Mouse (Mus musculus): ENCODE results near the gene Gm8020. TPM values are rescaled to one million over a fixed set of nuclear protein-coding genes. Genes with fewer than 3 reads are reported as not detected.

The Gm8020 gene
- not detected for total RNA-seq (2023)

GRCm38 (mm10) chr14:42502249-42502648, at the start of gene Gm8020:
Gene Gm8020, minus strand, starts transcription at chr14:42502349.

GRCm38 (mm10) chr14:42524182-42524581, 22.0 kb upstream of the Gm8020 start, which contains the start of gene Gm8024:
Gene Gm8024, minus strand, starts transcription at chr14:42524282.

GRCm38 (mm10) chr14:42463581-42463980, 38.6 kb downstream of the Gm8020 start, which contains the start of gene Gm8011:
Gene Gm8011, plus strand, starts transcription at chr14:42463881.

Other genes with a start within 250 kb of the Gm8020 start
- gene Gm17026, start 242.3 kb downstream of the Gm8020 start, total RNA-seq (2023), result not detected
- not detected for gene Gm9611, start 205.0 kb downstream of the Gm8020 start, total RNA-seq (2023)
- not detected for gene Gm7995, start 192.1 kb downstream of the Gm8020 start, total RNA-seq (2023)
- gene Gm8005, start 62.7 kb downstream of the Gm8020 start, total RNA-seq (2023), result not detected
- gene Gm8011, start 38.5 kb downstream of the Gm8020 start, total RNA-seq (2023), result not detected
- gene Gm8024, start 21.9 kb upstream of the Gm8020 start, total RNA-seq (2023), result not detected
- not detected for gene Gm17124, start 97.5 kb upstream of the Gm8020 start, total RNA-seq (2023)
- gene Gm3633, start 139.6 kb upstream of the Gm8020 start, total RNA-seq (2023), result not detected
- gene Gm10378, start 153.6 kb upstream of the Gm8020 start, total RNA-seq (2023), result not detected

Measured in T-cell, adult 66 days (primary cell).